Mouse (Mus musculus) small intestine, adult 2 months (tissue): ENCODE results near the gene Pkd1.

Experiments
- CTCF ChIP-seq: fragments of 200-500 bp; IDR thresholded peaks from 2 replicates; pipeline ENCODE4 v1.5.1; 2012; ENCODE audit warnings: low read depth, mild to moderate bottlenecking, control low read depth, inconsistent platforms, low read length, moderate library complexity, mixed read lengths; ENCODE audit not compliant: insufficient replicate concordance, insufficient read length; ENCODE audit errors: extremely low read depth
- POLR2A ChIP-seq: fragments of 200-500 bp; IDR thresholded peaks from 2 replicates; pipeline ENCODE4 v1.6.1; 2012; ENCODE audit warnings: low read depth, mild to moderate bottlenecking, control low read depth, inconsistent platforms, low read length, moderate library complexity

GRCm38 (mm10) chr17:24641944-24642343 lies 92.3 kb downstream of the Pkd1 start:
- no peak for TF ChIP-seq POLR2A
- TF ChIP-seq CTCF = no peak
